Mouse (Mus musculus) liver, embryonic 14.5 days (tissue): ENCODE measurements around the gene Acvr1.

Experiments used
- CTCF ChIP-seq: IDR thresholded peaks from 2 replicates; pipeline ENCODE4 v1.5.1; 2016; ENCODE audit warnings: antibody characterized with exemption, low read depth, control low read depth
- EP300 ChIP-seq: IDR thresholded peaks from 2 replicates; pipeline ENCODE4 v1.6.1; 2016; ENCODE audit warnings: antibody characterized with exemption, low read depth

GRCm38 (mm10) chr2:58423319-58423718, 143.6 kb downstream of the Acvr1 start:
- TF ChIP-seq CTCF (no peak), EP300 (no peak)
